Mouse (Mus musculus): ENCODE measurements around the gene Art5. TPM values are rescaled to one million over a fixed set of nuclear protein-coding genes. Genes with fewer than 3 reads are reported as not detected.
A peak's percentile ranks its signal among the peaks of the same experiment; 100 is the strongest.

Art5 gene
- polyA plus RNA-seq, 1 experiment from 2014 or later, result 0.81 TPM

- no peaks in the 10 kb centered on the region for H3K9me3 ChIP-seq (ENCODE audit: control insufficient read depth, low read length)
- ATAC-seq (ENCODE audit: low FRiP score), result peak; percentile 71
- WGBS, result 6% methylated on average over 30 of the region's 30 CpGs
- DNase-seq (ENCODE audit: low spot score, missing footprints), result peak; percentile 92
- H3K36me3 ChIP-seq (ENCODE audit: control insufficient read depth, insufficient read depth, low read length), result no peaks in the 10 kb centered on the region
- H3K4me3 ChIP-seq (ENCODE audit: low read depth, low read length), result peak overlapping the region; percentile 22
- no peaks in the 10 kb centered on the region for H3K27me3 ChIP-seq (ENCODE audit: control insufficient read depth, insufficient read depth, low read length)
- H3K9ac ChIP-seq (ENCODE audit: low read length), result peak overlapping the region; percentile 33; the same call in 1 of the 2 replicates
- H3K27ac ChIP-seq (ENCODE audit: low read depth, low read length), result no peak overlapping the region
- peak overlapping the region; percentile 49 for H3K4me2 ChIP-seq
- peaks cover 10% of the 10 kb centered on the region for H3K4me1 ChIP-seq (ENCODE audit: control insufficient read depth, insufficient read depth, low read length)
Measured at GRCm38 (mm10) chr7:102099760-102100661, 9.3 kb downstream of the Art5 start.

GRCm38 (mm10) chr7:102087336-102087735 is 22.0 kb downstream of the Art5 start:
- H3K4me3 ChIP-seq (ENCODE audit: low read depth, low read length), result no peak overlapping the region
- ATAC-seq (ENCODE audit: low FRiP score), result no peak
- no peaks in the 10 kb centered on the region for H3K4me1 ChIP-seq (ENCODE audit: control insufficient read depth, insufficient read depth, low read length)
- no peak overlapping the region for H3K4me2 ChIP-seq
- H3K9ac ChIP-seq (ENCODE audit: low read length), result no peak overlapping the region
- no peak overlapping the region for H3K27ac ChIP-seq (ENCODE audit: low read depth, low read length)
- no peaks in the 10 kb centered on the region for H3K27me3 ChIP-seq (ENCODE audit: control insufficient read depth, insufficient read depth, low read length)
- no peaks in the 10 kb centered on the region for H3K9me3 ChIP-seq (ENCODE audit: control insufficient read depth, low read length)
- no peak for DNase-seq (ENCODE audit: low spot score, missing footprints)
- 89% methylated on average over 4 of the region's 4 CpGs for WGBS
- H3K36me3 ChIP-seq (ENCODE audit: control insufficient read depth, insufficient read depth, low read length), result peaks cover 2% of the 10 kb centered on the region

- Histone ChIP-seq H3K9me3 (ENCODE audit: control insufficient read depth, low read length) (no peaks in the 10 kb centered on the region), H3K4me2 (no peak overlapping the region), H3K36me3 (ENCODE audit: control insufficient read depth, insufficient read depth, low read length) (peaks cover 19% of the 10 kb centered on the region), H3K9ac (ENCODE audit: low read length) (no peak overlapping the region), H3K4me1 (ENCODE audit: control insufficient read depth, insufficient read depth, low read length) (no peaks in the 10 kb centered on the region), H3K4me3 (ENCODE audit: low read depth, low read length) (no peak overlapping the region), H3K27me3 (ENCODE audit: control insufficient read depth, insufficient read depth, low read length) (no peaks in the 10 kb centered on the region), H3K27ac (ENCODE audit: low read depth, low read length) (no peak overlapping the region)
- 91% methylated on average over 26 of the region's 26 CpGs for WGBS
- DNase-seq (ENCODE audit: low spot score, missing footprints), result peak; percentile 79
- no peak for ATAC-seq (ENCODE audit: low FRiP score)
Measured at GRCm38 (mm10) chr7:102084041-102084696, 25.1 kb downstream of the Art5 start.

- Histone ChIP-seq H3K27ac (ENCODE audit: low read depth, low read length) (no peak within 1 kb of the TSS), H3K4me2 (no peak within 1 kb of the TSS), H3K27me3 (ENCODE audit: control insufficient read depth, insufficient read depth, low read length) (no peaks in the 10 kb centered on the region), H3K4me1 (ENCODE audit: control insufficient read depth, insufficient read depth, low read length) (no peaks in the 10 kb centered on the region), H3K4me3 (ENCODE audit: low read depth, low read length) (no peak within 1 kb of the TSS), H3K9ac (ENCODE audit: low read length) (no peak within 1 kb of the TSS), H3K36me3 (ENCODE audit: control insufficient read depth, insufficient read depth, low read length) (peaks cover 24% of the 10 kb centered on the region), H3K9me3 (ENCODE audit: control insufficient read depth, low read length) (no peaks in the 10 kb centered on the region)
- ATAC-seq (ENCODE audit: low FRiP score), result no peak
- 90% methylated on average over 5 of the region's 5 CpGs for WGBS
- DNase-seq (ENCODE audit: low spot score, missing footprints), result no peak
Measured at GRCm38 (mm10) chr7:102082816-102083215, 26.5 kb downstream of the Art5 start, which contains the start of gene Trpc2. TSS of gene Trpc2 (plus strand) at chr7:102083116.

GRCm38 (mm10) chr7:102081784-102082183 is 27.5 kb downstream of the Art5 start:
- no peak overlapping the region for H3K4me3 ChIP-seq (ENCODE audit: low read depth, low read length)
- H3K4me2 ChIP-seq, result no peak overlapping the region
- H3K4me1 ChIP-seq (ENCODE audit: control insufficient read depth, insufficient read depth, low read length), result no peaks in the 10 kb centered on the region
- H3K36me3 ChIP-seq (ENCODE audit: control insufficient read depth, insufficient read depth, low read length), result peaks cover 24% of the 10 kb centered on the region
- 98% methylated on average over 5 of the region's 5 CpGs for WGBS
- no peak overlapping the region for H3K9ac ChIP-seq (ENCODE audit: low read length)
- H3K27me3 ChIP-seq (ENCODE audit: control insufficient read depth, insufficient read depth, low read length), result no peaks in the 10 kb centered on the region
- H3K27ac ChIP-seq (ENCODE audit: low read depth, low read length), result no peak overlapping the region
- H3K9me3 ChIP-seq (ENCODE audit: control insufficient read depth, low read length), result no peaks in the 10 kb centered on the region
- no peak for ATAC-seq (ENCODE audit: low FRiP score)
- no peak for DNase-seq (ENCODE audit: low spot score, missing footprints)

GRCm38 (mm10) chr7:102080311-102080710 is 29.0 kb downstream of the Art5 start:
- Histone ChIP-seq H3K9ac (ENCODE audit: low read length) (no peak overlapping the region), H3K27me3 (ENCODE audit: control insufficient read depth, insufficient read depth, low read length) (no peaks in the 10 kb centered on the region), H3K9me3 (ENCODE audit: control insufficient read depth, low read length) (no peaks in the 10 kb centered on the region), H3K36me3 (ENCODE audit: control insufficient read depth, insufficient read depth, low read length) (peaks cover 29% of the 10 kb centered on the region), H3K4me3 (ENCODE audit: low read depth, low read length) (no peak overlapping the region), H3K4me2 (no peak overlapping the region), H3K4me1 (ENCODE audit: control insufficient read depth, insufficient read depth, low read length) (no peaks in the 10 kb centered on the region), H3K27ac (ENCODE audit: low read depth, low read length) (no peak overlapping the region)
- DNase-seq (ENCODE audit: low spot score, missing footprints), result no peak
- 94% methylated on average over 8 of the region's 8 CpGs for WGBS
- ATAC-seq (ENCODE audit: low FRiP score), result no peak

- Histone ChIP-seq H3K27me3 (ENCODE audit: control insufficient read depth, insufficient read depth, low read length) (no peaks in the 10 kb centered on the region), H3K4me1 (ENCODE audit: control insufficient read depth, insufficient read depth, low read length) (no peaks in the 10 kb centered on the region), H3K36me3 (ENCODE audit: control insufficient read depth, insufficient read depth, low read length) (peaks cover 36% of the 10 kb centered on the region), H3K27ac (ENCODE audit: low read depth, low read length) (no peak overlapping the region), H3K9me3 (ENCODE audit: control insufficient read depth, low read length) (no peaks in the 10 kb centered on the region), H3K4me3 (ENCODE audit: low read depth, low read length) (no peak overlapping the region), H3K4me2 (no peak overlapping the region), H3K9ac (ENCODE audit: low read length) (no peak overlapping the region)
- WGBS, result 83% methylated on average over 7 of the region's 7 CpGs
- DNase-seq (ENCODE audit: low spot score, missing footprints) (peak; percentile 85), ATAC-seq (ENCODE audit: low FRiP score) (no peak)
Measured at GRCm38 (mm10) chr7:102078517-102078916, 30.8 kb downstream of the Art5 start.

- H3K27me3 ChIP-seq (ENCODE audit: control insufficient read depth, insufficient read depth, low read length), result no peaks in the 10 kb centered on the region
- H3K4me2 ChIP-seq, result no peak overlapping the region
- H3K4me1 ChIP-seq (ENCODE audit: control insufficient read depth, insufficient read depth, low read length), result no peaks in the 10 kb centered on the region
- no peak overlapping the region for H3K4me3 ChIP-seq (ENCODE audit: low read depth, low read length)
- H3K9ac ChIP-seq (ENCODE audit: low read length), result no peak overlapping the region
- no peak overlapping the region for H3K27ac ChIP-seq (ENCODE audit: low read depth, low read length)
- H3K9me3 ChIP-seq (ENCODE audit: control insufficient read depth, low read length), result no peaks in the 10 kb centered on the region
- DNase-seq (ENCODE audit: low spot score, missing footprints) (no peak), ATAC-seq (ENCODE audit: low FRiP score) (no peak)
- WGBS, result 90% methylated on average over 7 of the region's 7 CpGs
- peaks cover 40% of the 10 kb centered on the region for H3K36me3 ChIP-seq (ENCODE audit: control insufficient read depth, insufficient read depth, low read length)
Measured at GRCm38 (mm10) chr7:102076714-102077296, 32.5 kb downstream of the Art5 start.

- Histone ChIP-seq H3K27me3 (ENCODE audit: control insufficient read depth, insufficient read depth, low read length) (no peaks in the 10 kb centered on the region), H3K4me2 (peak overlapping the region; percentile 59), H3K9ac (ENCODE audit: low read length) (peak overlapping the region; percentile 68), H3K4me3 (ENCODE audit: low read depth, low read length) (peak overlapping the region; percentile 47), H3K9me3 (ENCODE audit: control insufficient read depth, low read length) (no peaks in the 10 kb centered on the region), H3K27ac (ENCODE audit: low read depth, low read length) (no peak overlapping the region), H3K4me1 (ENCODE audit: control insufficient read depth, insufficient read depth, low read length) (peaks cover 15% of the 10 kb centered on the region), H3K36me3 (ENCODE audit: control insufficient read depth, insufficient read depth, low read length) (no peaks in the 10 kb centered on the region; the same call in 1 of the 2 replicates)
- ATAC-seq (ENCODE audit: low FRiP score) (no peak), DNase-seq (ENCODE audit: low spot score, missing footprints) (peak; percentile 85)
- WGBS, result 83% methylated on average over 6 of the region's 6 CpGs
Measured at GRCm38 (mm10) chr7:102066363-102066762, 42.9 kb downstream of the Art5 start.
